Mouse (Mus musculus): ENCODE measurements around the gene Selp. TPM values are rescaled to one million over a fixed set of nuclear protein-coding genes. Genes with fewer than 3 reads are reported as not detected.
A peak's percentile ranks its signal among the peaks of the same experiment; 100 is the strongest.

Gene Selp
- polyA plus RNA-seq, 1 experiment from 2014 or later: not detected

DNA sequence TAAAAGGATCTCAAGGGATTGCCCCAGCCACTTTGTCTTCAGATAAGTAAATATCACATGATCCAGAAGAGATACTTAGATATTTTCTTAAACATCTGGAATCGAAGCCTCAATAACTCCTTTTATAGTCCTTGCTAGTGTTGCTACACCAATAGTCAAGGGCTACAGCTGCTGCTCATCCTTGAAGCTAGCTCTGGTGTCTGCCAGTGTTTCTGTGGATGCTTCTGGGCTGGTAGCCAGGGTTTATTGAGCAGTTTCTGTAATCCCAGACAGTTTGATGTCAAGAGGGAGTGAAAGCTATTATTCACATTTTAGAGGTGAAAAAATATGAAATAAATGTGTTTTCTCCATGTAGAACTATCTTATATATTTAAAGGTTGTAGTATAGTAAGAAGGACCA lies 17.5 kb downstream of the Selp start:
- Histone ChIP-seq H3K4me1 (ENCODE audit: control insufficient read depth, insufficient read depth, low read length) (no peaks in the 10 kb centered on the region), H3K4me3 (ENCODE audit: low read depth, low read length) (no peak overlapping the region), H3K36me3 (ENCODE audit: control insufficient read depth, insufficient read depth, low read length) (no peaks in the 10 kb centered on the region), H3K27ac (ENCODE audit: low read depth, low read length) (no peak overlapping the region), H3K27me3 (replicated peaks; ENCODE audit: control insufficient read depth, insufficient read depth, low read length) (no peaks in the 10 kb centered on the region), H3K9me3 (replicated peaks; ENCODE audit: control insufficient read depth, low read length) (no peaks in the 10 kb centered on the region), H3K9ac (ENCODE audit: low read length) (no peak overlapping the region), H3K4me2 (ENCODE audit: low read length) (no peak overlapping the region)
- 84% methylated on average over 1 of the region's 1 CpGs for WGBS
- ATAC-seq (no peak), DNase-seq (ENCODE audit: low spot score) (no peak)

DNA sequence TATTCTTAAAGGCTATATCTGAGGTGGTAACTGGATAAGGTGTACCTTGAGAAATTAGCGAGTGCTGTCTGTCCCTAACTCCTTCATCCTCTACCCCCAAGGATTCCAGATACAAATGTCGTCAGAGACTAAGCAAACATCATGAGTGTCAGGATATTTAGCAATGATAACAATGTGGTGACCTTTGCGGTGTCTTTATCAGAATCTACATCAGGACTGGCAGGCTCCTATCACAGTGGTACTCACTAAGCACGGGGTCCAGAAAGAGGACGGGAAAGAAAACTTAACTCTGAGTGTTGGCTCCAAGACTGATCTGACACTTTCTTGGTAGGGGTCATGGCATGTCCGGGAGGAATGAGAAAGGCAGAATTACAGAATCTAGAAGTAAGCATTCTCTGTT lies 19.0 kb downstream of the Selp start:
- WGBS: 90% methylated on average over 6 of the region's 6 CpGs
- H3K4me3 ChIP-seq (ENCODE audit: low read depth, low read length): no peak overlapping the region
- H3K4me1 ChIP-seq (ENCODE audit: control insufficient read depth, insufficient read depth, low read length): no peaks in the 10 kb centered on the region
- H3K9ac ChIP-seq (ENCODE audit: low read length): no peak overlapping the region
- no peaks in the 10 kb centered on the region for H3K9me3 ChIP-seq (replicated peaks; ENCODE audit: control insufficient read depth, low read length)
- H3K27me3 ChIP-seq (replicated peaks; ENCODE audit: control insufficient read depth, insufficient read depth, low read length): no peaks in the 10 kb centered on the region
- H3K4me2 ChIP-seq (ENCODE audit: low read length): no peak overlapping the region
- no peaks in the 10 kb centered on the region for H3K36me3 ChIP-seq (ENCODE audit: control insufficient read depth, insufficient read depth, low read length)
- ATAC-seq (no peak), DNase-seq (ENCODE audit: low spot score) (no peak)
- H3K27ac ChIP-seq (ENCODE audit: low read depth, low read length): no peak overlapping the region

- Histone ChIP-seq H3K9me3 (replicated peaks; ENCODE audit: control insufficient read depth, low read length) (no peaks in the 10 kb centered on the region), H3K9ac (ENCODE audit: low read length) (no peak overlapping the region), H3K27ac (ENCODE audit: low read depth, low read length) (no peak overlapping the region), H3K27me3 (replicated peaks; ENCODE audit: control insufficient read depth, insufficient read depth, low read length) (no peaks in the 10 kb centered on the region), H3K36me3 (ENCODE audit: control insufficient read depth, insufficient read depth, low read length) (no peaks in the 10 kb centered on the region), H3K4me3 (ENCODE audit: low read depth, low read length) (no peak overlapping the region), H3K4me1 (ENCODE audit: control insufficient read depth, insufficient read depth, low read length) (no peaks in the 10 kb centered on the region), H3K4me2 (ENCODE audit: low read length) (no peak overlapping the region)
- no peak for ATAC-seq
- WGBS: 87% methylated on average over 5 of the region's 5 CpGs
- DNase-seq (ENCODE audit: low spot score): no peak
These were observed 20.3 kb downstream of the Selp start for GRCm38 (mm10) chr1:164135360-164135759.

- Histone ChIP-seq H3K36me3 (ENCODE audit: control insufficient read depth, insufficient read depth, low read length) (no peaks in the 10 kb centered on the region), H3K4me3 (ENCODE audit: low read depth, low read length) (no peak overlapping the region), H3K9me3 (replicated peaks; ENCODE audit: control insufficient read depth, low read length) (no peaks in the 10 kb centered on the region), H3K9ac (ENCODE audit: low read length) (no peak overlapping the region), H3K4me1 (ENCODE audit: control insufficient read depth, insufficient read depth, low read length) (no peaks in the 10 kb centered on the region), H3K27ac (ENCODE audit: low read depth, low read length) (no peak overlapping the region), H3K27me3 (replicated peaks; ENCODE audit: control insufficient read depth, insufficient read depth, low read length) (no peaks in the 10 kb centered on the region), H3K4me2 (ENCODE audit: low read length) (no peak overlapping the region)
- WGBS: 82% methylated on average over 11 of the region's 11 CpGs
- DNase-seq (ENCODE audit: low spot score): no peak
- no peak for ATAC-seq
These were observed 20.9 kb downstream of the Selp start for GRCm38 (mm10) chr1:164135960-164136359.

DNA sequence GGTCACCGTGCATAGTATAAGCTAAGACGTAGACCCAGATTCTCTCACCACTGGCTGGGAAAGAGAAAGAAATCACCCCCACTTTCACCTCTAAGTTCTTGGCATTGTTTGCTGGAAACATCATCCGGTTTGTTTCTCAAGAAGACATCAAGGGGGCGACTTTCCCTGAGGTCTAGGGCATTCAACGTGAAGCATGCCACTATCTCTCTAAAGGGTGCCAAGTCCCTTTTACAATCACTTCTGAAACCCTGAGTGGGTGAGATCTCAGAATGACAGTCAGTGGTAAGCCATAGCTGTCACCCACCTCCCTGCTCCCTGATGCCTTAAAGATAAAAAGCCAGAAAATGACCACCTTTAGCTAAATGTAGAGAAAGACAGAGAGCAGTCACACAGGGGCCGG lies 21.6 kb downstream of the Selp start:
- no peak for DNase-seq (ENCODE audit: low spot score)

DNA sequence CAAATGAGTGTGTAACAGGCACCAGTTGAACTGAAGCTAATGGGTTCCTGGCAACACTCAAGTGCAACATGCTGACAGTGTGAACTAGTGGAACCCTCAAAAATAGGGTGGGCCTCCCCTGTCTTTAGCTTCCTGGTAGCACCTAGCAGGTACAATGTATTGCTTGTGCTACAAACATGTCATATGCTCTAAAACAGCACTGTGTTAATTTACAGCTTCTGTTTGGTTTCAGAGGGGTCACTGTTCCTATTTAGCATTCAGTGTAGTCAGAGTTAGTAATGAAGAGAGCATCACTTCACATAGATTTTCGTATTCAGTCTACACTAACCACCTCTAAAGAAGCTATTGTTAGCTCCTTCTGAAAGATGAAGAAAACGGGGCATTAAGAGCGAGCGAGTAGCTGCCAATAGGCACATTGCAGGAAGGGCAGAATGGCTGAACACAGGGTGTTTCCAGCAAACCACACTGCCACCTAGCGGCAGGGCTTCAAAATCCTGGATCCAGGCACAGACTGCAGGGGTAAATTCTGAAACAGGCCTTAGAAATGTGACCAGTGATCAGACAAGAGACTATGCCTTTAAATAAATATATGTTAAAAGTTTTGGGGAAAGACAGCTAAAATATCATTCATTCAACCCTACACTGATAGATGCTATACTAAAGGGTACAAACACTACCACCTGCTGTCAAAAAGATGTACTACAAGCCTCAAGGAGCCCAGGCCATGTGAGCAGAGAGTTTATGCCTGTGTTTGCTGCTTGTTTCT lies 23.5 kb downstream of the Selp start:
- H3K36me3 ChIP-seq (ENCODE audit: control insufficient read depth, insufficient read depth, low read length): no peaks in the 10 kb centered on the region
- H3K9ac ChIP-seq (ENCODE audit: low read length): no peak overlapping the region
- ATAC-seq (peak; percentile 89), DNase-seq (ENCODE audit: low spot score) (peak; percentile 78)
- H3K4me3 ChIP-seq (ENCODE audit: low read depth, low read length): no peak overlapping the region
- H3K9me3 ChIP-seq (replicated peaks; ENCODE audit: control insufficient read depth, low read length): no peaks in the 10 kb centered on the region
- H3K4me1 ChIP-seq (ENCODE audit: control insufficient read depth, insufficient read depth, low read length): no peaks in the 10 kb centered on the region
- H3K27me3 ChIP-seq (replicated peaks; ENCODE audit: control insufficient read depth, insufficient read depth, low read length): no peaks in the 10 kb centered on the region
- no peak overlapping the region for H3K27ac ChIP-seq (ENCODE audit: low read depth, low read length)
- 1% methylated on average over 5 of the region's 5 CpGs for WGBS
- H3K4me2 ChIP-seq (ENCODE audit: low read length): no peak overlapping the region

More for the DNA sequence above, 21.6 kb downstream of the Selp start:
- H3K4me3 ChIP-seq (ENCODE audit: low read depth, low read length): no peak overlapping the region
- H3K36me3 ChIP-seq (ENCODE audit: control insufficient read depth, insufficient read depth, low read length): no peaks in the 10 kb centered on the region
- H3K9ac ChIP-seq (ENCODE audit: low read length): no peak overlapping the region
- ATAC-seq: no peak
- no peaks in the 10 kb centered on the region for H3K9me3 ChIP-seq (replicated peaks; ENCODE audit: control insufficient read depth, low read length)
- no peak overlapping the region for H3K27ac ChIP-seq (ENCODE audit: low read depth, low read length)
- 78% methylated on average over 6 of the region's 6 CpGs for WGBS
- H3K4me1 ChIP-seq (ENCODE audit: control insufficient read depth, insufficient read depth, low read length): no peaks in the 10 kb centered on the region
- no peaks in the 10 kb centered on the region for H3K27me3 ChIP-seq (replicated peaks; ENCODE audit: control insufficient read depth, insufficient read depth, low read length)
- no peak overlapping the region for H3K4me2 ChIP-seq (ENCODE audit: low read length)

GRCm38 (mm10) chr1:164139464-164139863 lies 24.4 kb downstream of the Selp start:
- 71% methylated on average over 4 of the region's 4 CpGs for WGBS
- no peaks in the 10 kb centered on the region for H3K27me3 ChIP-seq (replicated peaks; ENCODE audit: control insufficient read depth, insufficient read depth, low read length)
- no peaks in the 10 kb centered on the region for H3K9me3 ChIP-seq (replicated peaks; ENCODE audit: control insufficient read depth, low read length)
- H3K9ac ChIP-seq (ENCODE audit: low read length): no peak overlapping the region
- H3K27ac ChIP-seq (ENCODE audit: low read depth, low read length): no peak overlapping the region
- H3K36me3 ChIP-seq (ENCODE audit: control insufficient read depth, insufficient read depth, low read length): no peaks in the 10 kb centered on the region
- H3K4me1 ChIP-seq (ENCODE audit: control insufficient read depth, insufficient read depth, low read length): no peaks in the 10 kb centered on the region
- no peak overlapping the region for H3K4me2 ChIP-seq (ENCODE audit: low read length)
- ATAC-seq: no peak
- no peak for DNase-seq (ENCODE audit: low spot score)
- no peak overlapping the region for H3K4me3 ChIP-seq (ENCODE audit: low read depth, low read length)

DNA sequence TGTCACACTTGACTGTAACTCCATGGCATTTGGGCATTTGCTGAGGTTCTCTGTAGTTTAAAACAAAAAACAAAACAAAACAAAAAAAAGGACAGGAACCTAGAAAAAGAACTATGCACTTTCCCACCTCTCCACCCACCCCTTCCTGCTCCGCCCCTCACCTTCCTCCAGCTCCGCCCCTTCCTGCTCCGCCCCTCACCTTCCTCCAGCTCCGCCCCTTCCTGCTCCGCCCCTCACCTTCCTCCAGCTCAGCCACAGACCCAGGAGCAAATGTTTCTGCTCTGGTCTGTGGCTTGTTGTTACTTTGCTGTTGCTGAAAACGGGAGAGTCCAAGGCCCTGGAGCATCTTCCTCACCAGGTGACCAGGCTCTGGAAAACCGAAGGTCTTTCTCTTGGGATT lies 34.0 kb downstream of the Selp start:
- no peak for DNase-seq (ENCODE audit: low spot score)
- WGBS: 94% methylated on average over 7 of the region's 7 CpGs
- Histone ChIP-seq H3K9me3 (replicated peaks; ENCODE audit: control insufficient read depth, low read length) (no peaks in the 10 kb centered on the region), H3K27ac (ENCODE audit: low read depth, low read length) (no peak overlapping the region), H3K4me1 (ENCODE audit: control insufficient read depth, insufficient read depth, low read length) (no peaks in the 10 kb centered on the region), H3K4me3 (ENCODE audit: low read depth, low read length) (no peak overlapping the region), H3K36me3 (ENCODE audit: control insufficient read depth, insufficient read depth, low read length) (no peaks in the 10 kb centered on the region), H3K4me2 (ENCODE audit: low read length) (no peak overlapping the region), H3K27me3 (replicated peaks; ENCODE audit: control insufficient read depth, insufficient read depth, low read length) (no peaks in the 10 kb centered on the region), H3K9ac (ENCODE audit: low read length) (no peak overlapping the region)
- ATAC-seq: no peak

DNA sequence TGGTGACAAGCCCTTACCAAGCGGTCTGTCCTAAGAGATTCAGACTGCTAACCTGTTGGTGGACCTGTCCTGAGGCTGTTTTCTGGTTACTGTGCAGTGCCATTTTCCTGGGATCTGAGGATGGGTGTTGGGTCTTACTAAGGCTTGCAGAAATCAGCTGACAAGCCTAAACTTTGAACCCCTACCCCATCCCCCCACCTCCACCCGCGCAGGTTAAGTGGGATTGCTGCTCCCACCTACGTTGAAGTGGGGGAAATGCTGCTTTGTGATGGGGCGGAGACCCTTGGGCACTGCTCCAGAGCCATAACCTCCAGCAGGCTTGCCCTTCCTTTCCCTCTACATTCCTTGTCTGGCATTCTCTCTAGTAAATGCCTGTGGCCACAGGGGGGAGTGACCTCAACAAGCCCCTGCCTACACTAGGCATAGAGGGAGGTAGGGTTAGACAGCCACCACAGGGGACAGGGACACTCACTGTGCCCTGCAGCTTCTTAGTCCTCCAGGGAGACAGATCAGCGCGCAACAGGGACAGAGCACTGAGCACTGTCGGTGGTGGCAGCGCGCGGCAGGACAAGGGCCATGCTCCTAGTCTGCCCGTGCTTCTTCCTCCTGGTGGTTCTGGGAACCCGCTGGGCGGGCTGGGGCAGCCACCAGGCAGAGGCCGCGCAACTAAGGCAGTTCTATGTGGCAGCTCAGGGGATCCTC lies 36.5 kb downstream of the Selp start, which contains the start of gene F5:
Gene F5, plus strand, starts transcription at position 452 of the 702 bp plus-strand sequence.
- ATAC-seq (no peak), DNase-seq (ENCODE audit: low spot score) (no peak)
- H3K36me3 ChIP-seq (ENCODE audit: control insufficient read depth, insufficient read depth, low read length): no peaks in the 10 kb centered on the region
- H3K4me3 ChIP-seq (ENCODE audit: low read depth, low read length): no peak within 1 kb of the TSS
- H3K4me2 ChIP-seq (ENCODE audit: low read length): no peak within 1 kb of the TSS
- H3K27me3 ChIP-seq (replicated peaks; ENCODE audit: control insufficient read depth, insufficient read depth, low read length): no peaks in the 10 kb centered on the region
- H3K9me3 ChIP-seq (replicated peaks; ENCODE audit: control insufficient read depth, low read length): no peaks in the 10 kb centered on the region
- no peaks in the 10 kb centered on the region for H3K4me1 ChIP-seq (ENCODE audit: control insufficient read depth, insufficient read depth, low read length)
- no peak within 1 kb of the TSS for H3K27ac ChIP-seq (ENCODE audit: low read depth, low read length)
- H3K9ac ChIP-seq (ENCODE audit: low read length): no peak within 1 kb of the TSS
- 13% methylated on average over 16 of the region's 16 CpGs for WGBS
